Mouse (Mus musculus): ENCODE results near the gene Olfr1174-ps. TPM values are rescaled to one million over a fixed set of nuclear protein-coding genes. Genes with fewer than 3 reads are reported as not detected.

Olfr1174-ps gene
- polyA plus RNA-seq (2012; ENCODE audit: low replicate concordance) = not detected in 2 replicates

DNA sequence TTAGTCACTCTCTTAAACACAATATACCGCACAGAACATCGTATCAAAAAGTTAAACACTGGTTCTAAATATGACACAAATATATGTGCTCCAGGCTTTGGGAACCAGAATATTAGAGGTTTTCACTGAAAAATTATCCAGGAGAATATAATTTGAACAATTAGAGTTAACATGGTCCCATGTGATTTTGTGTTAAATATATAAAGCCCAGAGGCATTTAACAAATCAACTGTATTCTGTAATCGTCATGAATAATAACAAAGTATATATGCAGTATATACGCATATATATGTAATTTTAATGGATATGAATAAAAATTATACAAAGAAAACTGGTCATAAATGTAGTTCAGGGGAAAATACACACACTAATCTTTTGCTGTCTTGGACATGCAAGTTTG is at the start of gene Olfr1174-ps:
Gene Olfr1174-ps, minus strand, starts transcription at position 101 of the 400 bp plus-strand sequence.

DNA sequence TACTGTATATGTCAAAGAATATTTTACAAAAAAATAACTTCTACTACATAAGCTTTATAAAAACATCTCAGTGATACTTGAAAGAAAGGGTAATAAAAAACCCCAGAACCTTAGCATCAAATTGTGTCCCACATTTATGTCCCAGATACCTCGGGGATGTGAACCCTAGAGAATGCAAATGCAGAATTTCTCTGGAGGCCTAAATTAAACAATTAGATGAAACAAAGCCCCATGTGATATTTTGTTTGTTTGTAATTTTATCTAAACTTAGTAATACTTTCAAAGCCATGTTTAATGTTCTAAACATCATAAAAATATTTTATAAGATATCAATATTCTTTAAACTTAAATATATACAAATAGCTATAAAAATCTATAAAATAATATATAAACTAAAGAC is 31.5 kb upstream of the Olfr1174-ps start, which contains the start of gene Olfr1177-ps:
Gene Olfr1177-ps, minus strand, starts transcription at position 101 of the 400 bp plus-strand sequence.

DNA sequence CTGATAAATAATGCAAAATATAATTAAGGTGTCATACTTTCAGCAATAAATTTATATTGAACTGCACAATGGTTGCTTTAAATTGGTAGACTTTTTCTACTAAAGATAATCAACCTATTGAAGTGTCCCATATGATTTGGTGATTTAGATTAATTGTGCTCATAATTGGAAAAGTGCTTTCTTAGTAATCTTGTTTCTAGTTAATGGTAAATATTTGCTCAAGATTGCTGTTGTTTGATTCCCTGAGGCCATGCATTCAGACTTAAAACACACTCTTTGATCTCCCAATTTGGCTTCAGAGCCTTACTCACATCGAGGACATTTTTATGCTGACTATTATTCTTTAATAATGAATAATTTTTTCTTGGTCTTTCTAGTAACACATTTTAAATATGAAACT is 21.5 kb upstream of the Olfr1174-ps start, which contains the start of gene Olfr1176:
Gene Olfr1176, plus strand, starts transcription at position 301 of the 400 bp plus-strand sequence.

DNA sequence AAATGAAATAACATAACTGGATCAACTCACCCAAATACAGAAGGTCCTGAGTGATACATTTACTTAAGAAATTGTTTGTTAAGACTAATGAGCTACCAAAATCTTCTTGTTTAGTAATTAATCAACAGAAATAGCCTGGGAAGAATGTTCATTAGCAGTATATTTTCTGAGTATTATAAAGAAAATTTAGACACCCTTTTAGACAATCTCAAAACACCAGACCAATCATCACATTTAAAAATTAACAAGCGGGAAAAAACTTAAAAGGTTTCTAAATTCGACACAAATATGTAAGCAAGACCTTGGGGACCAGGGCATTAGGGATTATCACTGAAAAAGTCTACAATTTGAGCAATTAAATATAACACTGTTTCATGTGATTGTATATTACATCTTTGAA is 12.2 kb upstream of the Olfr1174-ps start, which contains the start of gene Olfr1175-ps:
Gene Olfr1175-ps, minus strand, starts transcription at position 101 of the 400 bp plus-strand sequence.

DNA sequence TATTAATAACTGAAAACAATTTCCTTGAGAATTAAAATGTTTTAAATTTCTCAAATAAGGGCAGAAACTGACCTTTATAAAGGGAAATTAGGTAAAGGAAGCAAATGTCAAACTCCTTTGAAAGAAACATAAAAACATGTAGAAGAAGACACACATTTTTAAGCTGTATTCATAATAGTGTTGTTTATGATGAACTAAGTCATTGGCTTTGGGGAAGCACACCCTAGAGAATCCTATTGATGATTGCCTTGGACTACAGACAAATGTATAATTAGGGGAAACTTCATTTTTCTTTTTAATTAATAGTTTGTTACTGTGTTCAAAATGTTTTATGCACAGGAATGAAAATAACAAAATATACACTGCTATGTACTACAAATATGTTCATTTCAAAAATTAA is 35.2 kb downstream of the Olfr1174-ps start, which contains the start of gene Olfr1173:
Gene Olfr1173, minus strand, starts transcription at position 101 of the 400 bp plus-strand sequence.

Other genes with a start within 250 kb of the Olfr1174-ps start
- not detected in 2 replicates for gene Olfr1163, start 243.3 kb downstream of the Olfr1174-ps start, polyA plus RNA-seq (2012; ENCODE audit: low replicate concordance)
- not detected in 2 replicates for gene Olfr1164, start 221.2 kb downstream of the Olfr1174-ps start, polyA plus RNA-seq (2012; ENCODE audit: low replicate concordance)
- gene Olfr1166, start 186.9 kb downstream of the Olfr1174-ps start, polyA plus RNA-seq (2012; ENCODE audit: low replicate concordance) = not detected in 2 replicates
- not detected in 2 replicates for gene Olfr1167, start 159.9 kb downstream of the Olfr1174-ps start, polyA plus RNA-seq (2012; ENCODE audit: low replicate concordance)
- gene Olfr1168, start 133.3 kb downstream of the Olfr1174-ps start, polyA plus RNA-seq (2012; ENCODE audit: low replicate concordance) = not detected in 2 replicates
- not detected in 2 replicates for gene Olfr1170, start 86.8 kb downstream of the Olfr1174-ps start, polyA plus RNA-seq (2012; ENCODE audit: low replicate concordance)
- not detected in 2 replicates for gene Olfr1173, start 35.3 kb downstream of the Olfr1174-ps start, polyA plus RNA-seq (2012; ENCODE audit: low replicate concordance)
- gene Olfr1175-ps, start 12.1 kb upstream of the Olfr1174-ps start, polyA plus RNA-seq (2012; ENCODE audit: low replicate concordance) = not detected in 2 replicates
- not detected in 2 replicates for gene Olfr1176, start 21.6 kb upstream of the Olfr1174-ps start, polyA plus RNA-seq (2012; ENCODE audit: low replicate concordance)
- not detected in 2 replicates for gene Olfr1177-ps, start 31.4 kb upstream of the Olfr1174-ps start, polyA plus RNA-seq (2012; ENCODE audit: low replicate concordance)
- not detected in 2 replicates for gene Olfr1178, start 71.9 kb upstream of the Olfr1174-ps start, polyA plus RNA-seq (2012; ENCODE audit: low replicate concordance)
- not detected in 2 replicates for gene Olfr1179, start 91.3 kb upstream of the Olfr1174-ps start, polyA plus RNA-seq (2012; ENCODE audit: low replicate concordance)
- gene Olfr1180, start 104.0 kb upstream of the Olfr1174-ps start, polyA plus RNA-seq (2012; ENCODE audit: low replicate concordance) = not detected in 2 replicates
- gene Olfr1181, start 111.0 kb upstream of the Olfr1174-ps start, polyA plus RNA-seq (2012; ENCODE audit: low replicate concordance) = not detected in 2 replicates
- not detected in 2 replicates for gene Gm13757, start 134.0 kb upstream of the Olfr1174-ps start, polyA plus RNA-seq (2012; ENCODE audit: low replicate concordance)
- gene Olfr1183, start 139.7 kb upstream of the Olfr1174-ps start, polyA plus RNA-seq (2012; ENCODE audit: low replicate concordance) = not detected in 2 replicates
- not detected in 2 replicates for gene Olfr1184, start 168.5 kb upstream of the Olfr1174-ps start, polyA plus RNA-seq (2012; ENCODE audit: low replicate concordance)
- gene Olfr1185-ps1, start 178.2 kb upstream of the Olfr1174-ps start, polyA plus RNA-seq (2012; ENCODE audit: low replicate concordance) = not detected in 2 replicates
- gene Olfr1186, start 203.4 kb upstream of the Olfr1174-ps start, polyA plus RNA-seq (2012; ENCODE audit: low replicate concordance) = not detected in 2 replicates
- gene Olfr1188, start 241.8 kb upstream of the Olfr1174-ps start, polyA plus RNA-seq (2012; ENCODE audit: low replicate concordance) = not detected in 2 replicates